In the genomic region with DNA sequence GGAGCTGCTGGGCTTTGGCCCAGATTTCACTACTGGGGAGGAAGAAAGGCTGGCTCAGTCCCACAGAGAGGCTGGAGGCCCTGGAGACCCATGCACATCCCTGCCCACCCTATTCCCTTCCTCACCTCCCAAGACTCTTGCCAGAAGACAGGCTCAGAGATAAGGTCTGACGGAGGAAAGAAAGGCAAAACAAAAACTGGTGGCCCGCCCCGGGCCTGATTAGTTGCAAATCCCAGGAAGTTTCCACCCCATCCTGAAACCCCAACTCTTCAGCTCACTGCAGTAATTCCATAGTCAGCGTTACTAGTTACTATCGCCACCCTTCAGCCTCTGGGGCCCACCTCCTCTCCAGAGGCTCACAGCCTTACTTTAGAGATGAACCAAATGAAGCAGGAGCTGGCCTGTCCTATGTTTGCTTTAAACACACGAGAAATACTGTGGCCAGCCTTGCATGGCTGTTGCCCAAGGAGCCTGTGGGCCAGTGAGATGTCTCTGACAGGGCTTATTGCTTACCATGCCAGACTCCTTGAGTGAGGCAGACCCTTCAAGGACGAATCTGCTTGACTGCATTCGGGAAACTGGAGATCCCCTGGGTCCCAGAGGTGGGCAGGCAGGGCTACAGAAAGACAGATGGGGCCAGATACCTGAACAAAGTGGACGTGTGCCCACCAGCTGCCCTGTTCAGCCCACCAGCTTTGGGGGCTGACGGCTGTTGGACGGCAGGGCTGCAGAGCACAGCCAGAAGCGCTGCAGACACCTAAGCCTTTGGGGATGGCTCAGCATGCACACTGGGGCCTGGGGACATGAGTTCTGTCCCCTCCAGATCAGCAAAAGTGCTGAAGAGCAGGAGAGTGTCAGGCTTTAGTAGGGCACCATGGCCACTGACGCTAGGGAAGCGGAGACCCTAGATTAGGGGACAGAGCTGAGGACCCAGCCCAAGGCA, we compare ENCODE assay signal across 11 mouse cellular contexts. TPM values are rescaled to one million over a fixed set of nuclear protein-coding genes. Genes with fewer than 3 reads are reported as not detected.
DNase-seq lines count a peak whose midpoint lies in the region; ATAC-seq lines count a peak whose summit lies in the region.
"Had no signal": no experiment of that assay in that cellular context is flagged by ENCODE, and none has a peak within 500 bp of the region (broad histone marks: within the 10 kb centered on the region; RNA-seq: fewer than 3 reads in every experiment).

No protein-coding gene starts in this region.

- ATAC-seq in kidney, embryonic 15.5 days (replicated peaks; ENCODE audit: low FRiP score), result no peak
- no peak for ATAC-seq in hindbrain, embryonic 16.5 days
- no peak for ATAC-seq in midbrain, embryonic 16.5 days
- ATAC-seq: CD4-positive, CD25-positive, alpha-beta regulatory T cell, adult 4 months had no signal

- 63% methylated on average over 14 of the region's 14 CpGs for WGBS in kidney, embryonic 15.5 days
- 68% methylated on average over 14 of the region's 14 CpGs for WGBS in forebrain, embryonic 10.5 days
- 38% methylated on average over 14 of the region's 14 CpGs for WGBS in hindbrain, embryonic 16.5 days
- WGBS in midbrain, embryonic 16.5 days, result 40% methylated on average over 14 of the region's 14 CpGs

- H3K4me3 ChIP-seq in kidney, embryonic 15.5 days (replicated peaks), result no peak overlapping the region
- peak overlapping the region; percentile 36; the same call in 1 of the 2 replicates for H3K4me3 ChIP-seq in forebrain, embryonic 10.5 days
- no peak overlapping the region for H3K4me3 ChIP-seq in hindbrain, embryonic 16.5 days (ENCODE audit: low read length)
- no peak overlapping the region for H3K4me3 ChIP-seq in midbrain, embryonic 16.5 days (ENCODE audit: low read depth, low read length)
- H3K4me3 ChIP-seq: myocyte had no signal

- peak overlapping the region; percentile 22; the same call in 1 of the 2 replicates for H3K27ac ChIP-seq in kidney, embryonic 15.5 days
- peak overlapping the region; percentile 91 for H3K27ac ChIP-seq in forebrain, embryonic 10.5 days
- H3K27ac ChIP-seq in hindbrain, embryonic 16.5 days (ENCODE audit: low read depth, low read length), result peak overlapping the region; percentile 76
- 0 out of 2 replicates have a peak overlapping the region, but pooled peaks have one; percentile 10 for H3K27ac ChIP-seq in midbrain, embryonic 16.5 days (ENCODE audit: low read length)

- H3K36me3 ChIP-seq in kidney, embryonic 15.5 days, result no peaks in the 10 kb centered on the region
- no peaks in the 10 kb centered on the region for H3K36me3 ChIP-seq in forebrain, embryonic 10.5 days (replicated peaks)
- no peaks in the 10 kb centered on the region for H3K36me3 ChIP-seq in hindbrain, embryonic 16.5 days (ENCODE audit: control insufficient read depth, insufficient read depth, low read length)
- H3K36me3 ChIP-seq in midbrain, embryonic 16.5 days (ENCODE audit: control insufficient read depth, insufficient read depth, low read length), result no peaks in the 10 kb centered on the region

- H3K9me3 ChIP-seq in kidney, embryonic 15.5 days (replicated peaks), result no peaks in the 10 kb centered on the region
- no peaks in the 10 kb centered on the region for H3K9me3 ChIP-seq in forebrain, embryonic 10.5 days
- H3K9me3 ChIP-seq in hindbrain, embryonic 16.5 days (ENCODE audit: control insufficient read depth, low read length), result no peaks in the 10 kb centered on the region
- no peaks in the 10 kb centered on the region for H3K9me3 ChIP-seq in midbrain, embryonic 16.5 days (replicated peaks; ENCODE audit: control insufficient read depth, low read length, poor library complexity, severe bottlenecking)

- no peak overlapping the region for H3K9ac ChIP-seq in kidney, embryonic 15.5 days
- H3K9ac ChIP-seq in hindbrain, embryonic 16.5 days (ENCODE audit: low read depth, low read length), result no peak overlapping the region; the same call in 1 of the 2 replicates
- no peak overlapping the region for H3K9ac ChIP-seq in midbrain, embryonic 16.5 days (ENCODE audit: low read depth, low read length)

- H3K4me1 ChIP-seq in kidney, embryonic 15.5 days, result peaks cover 41% of the 10 kb centered on the region
- H3K4me1 ChIP-seq in forebrain, embryonic 10.5 days, result peaks cover 68% of the 10 kb centered on the region
- peaks cover 20% of the 10 kb centered on the region for H3K4me1 ChIP-seq in hindbrain, embryonic 16.5 days (ENCODE audit: control insufficient read depth, insufficient read depth, low read depth, low read length)
- H3K4me1 ChIP-seq in midbrain, embryonic 16.5 days (ENCODE audit: control insufficient read depth, insufficient read depth, low read length), result peaks cover 12% of the 10 kb centered on the region; the same call in 1 of the 2 replicates

- no peak overlapping the region for H3K4me2 ChIP-seq in kidney, embryonic 15.5 days
- no peak overlapping the region for H3K4me2 ChIP-seq in hindbrain, embryonic 16.5 days (ENCODE audit: low read length)
- H3K4me2 ChIP-seq in midbrain, embryonic 16.5 days (ENCODE audit: low read length), result no peak overlapping the region

- no peak for DNase-seq in kidney, postnatal 14 days
- peak; percentile 20 for DNase-seq in forebrain, embryonic 10.5 days (ENCODE audit: extremely low spot score, low spot score)
- no peak for DNase-seq in thymus, postnatal 4 days
- DNase-seq in layer of hippocampus, adult 9-11 months, result no peak
- DNase-seq in urinary bladder, postnatal 14 days (ENCODE audit: low spot score), result no peak
- DNase-seq: layer of hippocampus, postnatal 36 days had no signal

- peaks cover 8% of the 10 kb centered on the region; the same call in 1 of the 2 replicates for H3K27me3 ChIP-seq in kidney, embryonic 15.5 days
- peaks cover 91% of the 10 kb centered on the region for H3K27me3 ChIP-seq in forebrain, embryonic 10.5 days (ENCODE audit: poor library complexity, severe bottlenecking)
- H3K27me3 ChIP-seq in hindbrain, embryonic 16.5 days (replicated peaks; ENCODE audit: control insufficient read depth, insufficient read depth, low read length), result peaks cover 2% of the 10 kb centered on the region
- H3K27me3 ChIP-seq in midbrain, embryonic 16.5 days (ENCODE audit: control insufficient read depth, insufficient read depth, low read depth, low read length), result peaks cover 17% of the 10 kb centered on the region

RNA-seq across cellular contexts. Expression of a gene that starts 30.3 kb away (rescaled TPM):
- polyA plus RNA-seq in kidney, embryonic 15.5 days (2015; fragmentation: Nextera tagmentation; extraction: Ambion mirVana), result 37.4 and 37.5 TPM in 2 replicates
- polyA plus RNA-seq in forebrain, embryonic 10.5 days (2016; fragmentation: Nextera tagmentation; extraction: Ambion mirVana), result 38.0 and 39.5 TPM in 2 replicates
- polyA plus RNA-seq in hindbrain, embryonic 16.5 days (2015; fragmentation: Nextera tagmentation; extraction: Ambion mirVana), result 32.5 and 35.3 TPM in 2 replicates
- polyA plus RNA-seq in midbrain, embryonic 16.5 days (2015; fragmentation: Nextera tagmentation; extraction: Ambion mirVana), result 29.1 and 29.7 TPM in 2 replicates

RNA-seq across cellular contexts. Expression of a gene that starts 30.6 kb away (rescaled TPM):
- polyA plus RNA-seq in kidney, embryonic 15.5 days (2015; fragmentation: Nextera tagmentation; extraction: Ambion mirVana), result 192 and 195 TPM in 2 replicates
- 349 TPM in 2 replicates for polyA plus RNA-seq in forebrain, embryonic 10.5 days (2016; fragmentation: Nextera tagmentation; extraction: Ambion mirVana)
- polyA plus RNA-seq in hindbrain, embryonic 16.5 days (2015; fragmentation: Nextera tagmentation; extraction: Ambion mirVana), result 42.2 and 46.0 TPM in 2 replicates
- polyA plus RNA-seq in midbrain, embryonic 16.5 days (2015; fragmentation: Nextera tagmentation; extraction: Ambion mirVana), result 25.0 and 28.4 TPM in 2 replicates

RNA-seq across cellular contexts. Expression of a gene that starts 32.9 kb away (rescaled TPM):
- 16.2 and 17.4 TPM in 2 replicates for polyA plus RNA-seq in kidney, embryonic 15.5 days (2015; fragmentation: Nextera tagmentation; extraction: Ambion mirVana)
- 33.4 and 39.1 TPM in 2 replicates for polyA plus RNA-seq in forebrain, embryonic 10.5 days (2016; fragmentation: Nextera tagmentation; extraction: Ambion mirVana)
- 45.9 and 48.2 TPM in 2 replicates for polyA plus RNA-seq in hindbrain, embryonic 16.5 days (2015; fragmentation: Nextera tagmentation; extraction: Ambion mirVana)
- 19.1 and 23.9 TPM in 2 replicates for polyA plus RNA-seq in midbrain, embryonic 16.5 days (2015; fragmentation: Nextera tagmentation; extraction: Ambion mirVana)
- polyA plus RNA-seq: CD4-positive, CD25-positive, alpha-beta regulatory T cell, adult 4 months had no signal

RNA-seq across cellular contexts. Expression of a gene that starts 36.2 kb away (rescaled TPM):
- 238 and 247 TPM in 2 replicates for polyA plus RNA-seq in kidney, embryonic 15.5 days (2015; fragmentation: Nextera tagmentation; extraction: Ambion mirVana)
- 335 and 357 TPM in 2 replicates for polyA plus RNA-seq in forebrain, embryonic 10.5 days (2016; fragmentation: Nextera tagmentation; extraction: Ambion mirVana)
- 128 and 133 TPM in 2 replicates for polyA plus RNA-seq in hindbrain, embryonic 16.5 days (2015; fragmentation: Nextera tagmentation; extraction: Ambion mirVana)
- 119 and 123 TPM in 2 replicates for polyA plus RNA-seq in midbrain, embryonic 16.5 days (2015; fragmentation: Nextera tagmentation; extraction: Ambion mirVana)

RNA-seq across cellular contexts. Expression of a gene that starts 58.8 kb away (rescaled TPM):
- polyA plus RNA-seq in kidney, embryonic 15.5 days (2015; fragmentation: Nextera tagmentation; extraction: Ambion mirVana), result 0.36 and 0.79 TPM in 2 replicates
- 0.41 and 0.52 TPM in 2 replicates for polyA plus RNA-seq in forebrain, embryonic 10.5 days (2016; fragmentation: Nextera tagmentation; extraction: Ambion mirVana)
- 0.45 and 0.92 TPM in 2 replicates for polyA plus RNA-seq in hindbrain, embryonic 16.5 days (2015; fragmentation: Nextera tagmentation; extraction: Ambion mirVana)
- 0.70 and 0.89 TPM in 2 replicates for polyA plus RNA-seq in midbrain, embryonic 16.5 days (2015; fragmentation: Nextera tagmentation; extraction: Ambion mirVana)

Comparison
In these comparisons a context has a peak if more than half of its experiments do, and no peak if none do; other contexts are left out.
1. H3K27ac ChIP-seq: peak in every context shown above with its lines; median percentile 91 in forebrain, embryonic 10.5 days; 76 in hindbrain, embryonic 16.5 days; 22 in kidney, embryonic 15.5 days; 10 in midbrain, embryonic 16.5 days.